Mouse (Mus musculus): ENCODE results near the gene 1810009A15Rik.
"Not testable (repeated sequence)": the region's sequence is repeated elsewhere in the genome, so short reads cannot be mapped to it uniquely, and the experiment has no call there.

1810009A15Rik gene

GRCm38 (mm10) chr19:8888511-8889385, at the start of gene 1810009A15Rik, which contains the start of gene Gm49416:
1810009A15Rik (plus strand) TSS chr19:8888853.
Gm49416 (plus strand) TSS chr19:8888926.
- peak; percentile 95 for DNase-seq (ENCODE audit: low spot score)

- peak; percentile 78 for DNase-seq (ENCODE audit: low spot score)
These were observed 49.3 kb upstream of the 1810009A15Rik start, which contains the start of gene Gng3 for GRCm38 (mm10) chr19:8839103-8839907. Gng3 (minus strand) TSS chr19:8839194.

- peak; percentile 78 for DNase-seq (ENCODE audit: low spot score)
These were observed 48.5 kb upstream of the 1810009A15Rik start for GRCm38 (mm10) chr19:8839908-8840791.

- DNase-seq (ENCODE audit: low spot score): no peak
These were observed 47.6 kb upstream of the 1810009A15Rik start for GRCm38 (mm10) chr19:8841012-8841411.

GRCm38 (mm10) chr19:8842961-8843360, 45.7 kb upstream of the 1810009A15Rik start:
- no peak for DNase-seq (ENCODE audit: low spot score)

GRCm38 (mm10) chr19:8844371-8845129, 44.1 kb upstream of the 1810009A15Rik start:
- DNase-seq (ENCODE audit: low spot score): peak; percentile 86

GRCm38 (mm10) chr19:8848356-8848755, 40.3 kb upstream of the 1810009A15Rik start:
- no peak for DNase-seq (ENCODE audit: low spot score)

- DNase-seq (ENCODE audit: low spot score): no peak
These were observed 38.2 kb upstream of the 1810009A15Rik start, which contains the start of gene Lrrn4cl for GRCm38 (mm10) chr19:8850402-8850901. Lrrn4cl (plus strand) TSS chr19:8850768.

GRCm38 (mm10) chr19:8851639-8852038, 37.0 kb upstream of the 1810009A15Rik start:
- no peak for DNase-seq (ENCODE audit: low spot score)

- DNase-seq (ENCODE audit: low spot score): no peak
These were observed 36.3 kb upstream of the 1810009A15Rik start for GRCm38 (mm10) chr19:8852236-8852928.

GRCm38 (mm10) chr19:8853117-8853516, 35.5 kb upstream of the 1810009A15Rik start:
- DNase-seq (ENCODE audit: low spot score): no peak

GRCm38 (mm10) chr19:8857689-8858088, 31.0 kb upstream of the 1810009A15Rik start:
- peak; percentile 63 for DNase-seq (ENCODE audit: low spot score)

- DNase-seq (ENCODE audit: low spot score): no peak
These were observed 29.6 kb upstream of the 1810009A15Rik start for GRCm38 (mm10) chr19:8859018-8859417.

- no peak for DNase-seq (ENCODE audit: low spot score)
These were observed 24.4 kb upstream of the 1810009A15Rik start for GRCm38 (mm10) chr19:8864265-8864664.

GRCm38 (mm10) chr19:8870381-8870780, 18.3 kb upstream of the 1810009A15Rik start:
- not testable (repeated sequence) for DNase-seq (ENCODE audit: low spot score)

GRCm38 (mm10) chr19:8870838-8871237, 17.8 kb upstream of the 1810009A15Rik start:
- DNase-seq (ENCODE audit: low spot score): no peak

GRCm38 (mm10) chr19:8871267-8872186, 17.1 kb upstream of the 1810009A15Rik start, which contains the start of gene Ubxn1:
Ubxn1 (plus strand) TSS chr19:8871496.
- DNase-seq (ENCODE audit: low spot score): peak; percentile 97

- DNase-seq (ENCODE audit: low spot score): no peak
These were observed 16.3 kb upstream of the 1810009A15Rik start for GRCm38 (mm10) chr19:8872266-8872840.
